Mouse (Mus musculus): ENCODE results near the gene Slmap. TPM values are rescaled to one million over a fixed set of nuclear protein-coding genes. Genes with fewer than 3 reads are reported as not detected.

Slmap gene
- polyA plus RNA-seq (2017; shearing (Covaris generic)) = 10 to 100 TPM; 30.8 to 47.4 TPM

GRCm38 (mm10) chr14:26534757-26535479 is at the start of gene Slmap:
TSS of gene Slmap (minus strand) at chr14:26534931.

GRCm38 (mm10) chr14:26573556-26573955 is 38.8 kb upstream of the Slmap start, which contains the start of gene Dennd6a:
TSS of gene Dennd6a (plus strand) at chr14:26573856.

Other genes starting within 250 kb of the Slmap start
- 10 to 100 TPM; 21.0 to 23.0 TPM for gene Dennd6a, start 38.9 kb upstream of the Slmap start, polyA plus RNA-seq (2017; shearing (Covaris generic))
- gene Arf4, start 103.1 kb upstream of the Slmap start, polyA plus RNA-seq (2017; shearing (Covaris generic)) = 100 to 1,000 TPM; 225 to 233 TPM
- gene Pde12, start 135.0 kb upstream of the Slmap start, polyA plus RNA-seq (2017; shearing (Covaris generic)) = 10 to 100 TPM; 10.3 to 12.4 TPM
- under 1 TPM; 0.18 to 0.74 TPM for gene Dnah12, start 158.3 kb upstream of the Slmap start, polyA plus RNA-seq (2017; shearing (Covaris generic))